Mouse (Mus musculus) cerebellum, adult 2 months (tissue): ENCODE measurements around the gene Foxo1.

Source experiments
- CTCF ChIP-seq: fragments of 200-500 bp; IDR thresholded peaks from 2 replicates; pipeline ENCODE4 v1.5.1; 2011; ENCODE audit warnings: low read depth, mild to moderate bottlenecking, control low read depth, low read length, moderate library complexity, borderline replicate concordance; ENCODE audit not compliant: insufficient read depth
- POLR2A ChIP-seq: fragments of 200-500 bp; IDR thresholded peaks from 2 replicates; pipeline ENCODE4 v1.6.1; 2011; ENCODE audit warnings: low read length, control low read depth, borderline replicate concordance; ENCODE audit not compliant: insufficient read depth

GRCm38 (mm10) chr3:52322401-52323385 is 54.6 kb downstream of the Foxo1 start:
- no peak for TF ChIP-seq POLR2A
- TF ChIP-seq CTCF, result no peak
